Mouse (Mus musculus) hindlimb bud, embryonic 11.5 days (tissue): ENCODE measurements around the gene Zdhhc5.

ENCODE experiments used
- DNase-seq: peaks from one replicate; pipeline ENCODE4 v3.0.0-alpha.2; 2012; ENCODE audit warnings: low read depth, low spot score; ENCODE audit errors: extremely low spot score

The Zdhhc5 gene

DNA sequence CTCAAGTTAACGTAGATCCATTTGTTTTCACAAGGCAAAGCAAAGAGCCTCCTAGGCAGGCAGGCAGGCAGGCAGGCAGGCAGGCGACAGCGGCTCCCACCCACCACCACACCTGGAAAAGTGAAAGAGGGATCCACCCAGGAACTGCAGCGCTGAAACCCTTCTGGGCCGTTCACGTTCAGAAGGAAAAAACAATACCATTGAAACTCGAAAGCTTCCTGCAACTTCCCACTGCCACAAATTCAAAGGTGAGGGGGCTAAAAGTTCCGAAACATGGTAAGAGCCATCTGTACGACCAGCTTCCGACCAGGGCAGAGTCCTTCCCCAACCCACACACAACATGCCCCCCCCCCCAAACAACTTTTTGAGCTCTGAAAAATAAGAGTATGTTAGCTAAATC, 65.3 kb downstream of the Zdhhc5 start:
- DNase-seq = no peak

DNA sequence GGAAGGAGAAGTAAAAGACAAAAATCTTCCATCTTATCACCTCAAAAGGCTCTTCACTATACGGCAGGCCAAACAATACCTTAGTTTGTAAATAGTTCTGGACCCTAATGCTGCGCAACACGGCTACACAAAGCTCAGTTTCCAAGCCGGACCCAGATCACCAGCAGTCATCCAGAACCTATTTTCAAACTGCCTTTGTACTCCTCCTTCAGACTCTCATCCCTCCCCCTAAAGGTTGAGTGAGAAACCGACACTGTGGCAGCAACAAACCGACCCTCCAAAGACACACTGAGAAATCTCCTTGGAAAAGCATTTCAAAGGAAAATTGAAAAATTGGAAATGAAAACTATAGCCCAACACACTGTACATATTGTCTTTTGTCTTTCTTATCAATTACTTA, 66.6 kb downstream of the Zdhhc5 start:
- DNase-seq = no peak

DNA sequence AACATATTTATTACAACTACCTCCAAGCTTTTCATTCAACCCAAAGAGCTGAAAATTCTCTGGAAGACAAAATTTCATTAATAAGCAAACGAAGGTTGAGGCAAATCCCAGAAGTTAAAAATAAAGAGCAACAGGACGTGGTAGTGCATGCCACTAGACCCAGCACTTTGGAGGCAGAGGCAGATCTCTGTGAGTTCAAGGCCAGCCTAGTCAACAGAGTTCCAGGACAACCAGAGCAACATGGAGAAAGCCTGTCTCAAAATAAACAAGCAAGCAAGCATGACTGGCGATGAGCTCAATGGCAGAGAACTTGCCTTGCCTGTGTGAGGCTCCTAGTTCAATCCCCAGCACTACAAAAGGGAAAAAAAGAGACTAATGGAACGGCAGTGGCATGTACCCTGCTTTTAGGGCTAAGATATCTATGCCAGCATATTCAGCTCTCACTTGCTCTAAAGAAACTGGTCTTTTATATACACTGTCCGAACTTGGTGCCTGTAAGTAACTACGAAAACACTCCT, 67.9 kb downstream of the Zdhhc5 start:
- DNase-seq = no peak

DNA sequence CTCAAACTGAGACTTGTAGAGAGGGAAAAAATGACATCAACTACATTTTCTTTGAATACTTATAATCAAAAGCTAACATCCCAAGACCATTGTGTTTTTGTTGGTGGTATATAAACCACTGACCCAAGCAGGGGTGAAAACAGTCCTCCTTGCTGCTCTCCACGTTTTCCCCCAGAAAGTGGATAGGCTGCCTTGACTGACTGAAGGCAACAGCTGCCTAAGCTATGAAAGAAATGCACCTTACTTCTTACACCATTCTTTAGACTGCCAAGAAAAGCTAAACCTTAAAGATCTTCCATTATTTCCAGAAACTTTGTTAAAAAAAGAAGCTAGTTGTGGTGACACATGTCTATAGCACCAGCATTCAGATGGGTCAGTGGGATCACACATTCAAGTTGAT, 68.8 kb downstream of the Zdhhc5 start:
- DNase-seq = no peak

DNA sequence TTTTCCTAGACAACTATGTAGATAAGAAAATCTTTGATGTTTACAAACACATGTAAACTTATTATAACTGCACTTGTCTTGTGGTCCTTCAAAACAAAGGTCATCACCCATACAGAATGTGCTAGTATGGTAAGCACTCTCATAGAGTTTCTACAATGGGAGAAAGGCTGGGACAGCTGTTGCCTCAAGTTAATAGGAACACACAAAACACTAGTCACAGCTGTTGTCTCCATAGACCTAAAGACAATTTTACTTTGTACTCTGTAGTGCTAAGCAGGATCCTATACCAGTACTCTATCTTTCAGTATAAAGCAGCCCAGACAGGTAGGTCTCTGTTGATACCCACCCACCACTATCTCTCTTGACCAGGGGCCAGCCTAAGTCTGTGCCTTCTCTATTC, 74.1 kb downstream of the Zdhhc5 start:
- DNase-seq = no peak

DNA sequence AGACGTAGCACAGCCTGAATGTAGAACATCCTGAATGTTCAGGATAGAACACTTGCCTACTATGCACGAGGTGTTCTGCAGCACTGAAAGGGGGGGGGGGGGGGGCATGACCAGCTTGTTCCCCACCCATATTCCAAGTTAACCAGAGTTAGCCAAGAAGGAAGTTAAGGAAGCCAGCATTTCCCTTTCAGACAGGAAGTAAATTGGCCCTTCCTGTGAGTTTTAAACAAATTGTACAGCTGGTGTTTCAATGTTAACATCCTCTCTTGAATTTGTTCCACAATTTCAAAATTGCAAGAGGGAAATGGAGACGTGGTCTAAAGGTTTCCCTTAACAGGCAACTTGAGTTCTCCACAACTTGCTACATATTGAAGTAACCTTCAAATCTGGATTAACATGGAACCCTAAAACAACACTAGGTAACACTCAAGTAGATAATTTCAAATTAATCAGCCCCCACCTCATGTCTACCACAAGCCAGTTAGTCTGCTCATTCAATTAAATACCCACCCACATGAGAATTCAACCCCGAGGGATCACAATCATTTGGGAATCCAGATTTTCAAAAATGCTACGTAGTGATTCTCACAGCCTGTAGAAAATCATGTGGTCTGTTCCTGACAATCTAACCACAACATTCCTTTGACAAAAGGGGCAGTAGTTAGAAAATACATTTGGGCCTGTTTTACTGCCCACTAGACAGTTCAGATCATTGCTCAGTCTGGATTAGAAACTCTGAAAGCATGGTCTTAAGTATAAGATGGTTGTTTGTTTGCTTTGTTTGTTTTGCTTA, 76.4 kb downstream of the Zdhhc5 start:
- DNase-seq = no peak
